Mouse (Mus musculus): ENCODE measurements around the gene Rab33b. TPM values are rescaled to one million over a fixed set of nuclear protein-coding genes. Genes with fewer than 3 reads are reported as not detected.

The Rab33b gene
- polyA plus RNA-seq, 1 experiment from 2014 or later, result 33.6 TPM

DNA sequence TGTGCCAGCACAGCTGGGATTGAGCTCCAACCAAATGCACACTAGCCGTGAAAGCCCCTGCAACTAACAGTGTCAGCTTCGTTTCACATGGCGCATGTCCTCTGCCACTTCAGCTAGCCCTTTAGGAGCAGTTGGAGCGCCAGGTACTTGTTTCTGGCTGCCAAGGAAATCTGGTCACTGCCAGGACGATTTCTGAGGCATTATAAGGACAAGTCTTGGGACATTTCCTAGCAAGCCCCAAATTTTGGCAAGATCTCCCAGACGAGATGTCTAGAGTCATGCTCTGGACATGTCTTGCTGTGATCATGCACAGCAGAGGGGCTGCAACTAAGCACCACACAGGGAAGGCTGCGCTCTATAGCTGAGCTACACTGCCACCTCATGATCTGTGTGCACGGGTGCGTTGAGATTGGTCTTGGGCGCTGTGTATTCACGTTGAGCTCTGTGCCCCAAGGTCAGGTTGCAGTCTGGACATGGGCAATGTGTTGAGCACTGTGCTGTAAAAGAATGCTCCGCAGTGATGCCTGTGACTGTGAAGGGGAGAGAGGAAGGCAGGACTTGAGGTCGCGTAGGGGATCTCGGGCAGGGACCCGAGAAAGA lies 41.6 kb downstream of the Rab33b start:
- WGBS, result 88% methylated on average over 16 of the region's 16 CpGs
- Histone ChIP-seq H3K9me3 (replicated peaks; ENCODE audit: control insufficient read depth, low read length, poor library complexity, severe bottlenecking) (no peaks in the 10 kb centered on the region), H3K9ac (ENCODE audit: low read depth, low read length) (no peak overlapping the region), H3K4me1 (ENCODE audit: control insufficient read depth, insufficient read depth, low read length) (no peaks in the 10 kb centered on the region), H3K36me3 (ENCODE audit: control insufficient read depth, insufficient read depth, low read length) (peaks cover 54% of the 10 kb centered on the region), H3K4me2 (ENCODE audit: low read length) (no peak overlapping the region), H3K27ac (ENCODE audit: low read length) (no peak overlapping the region), H3K4me3 (ENCODE audit: low read depth, low read length) (no peak overlapping the region), H3K27me3 (ENCODE audit: control insufficient read depth, insufficient read depth, low read depth, low read length) (no peaks in the 10 kb centered on the region)
- ATAC-seq, result no peak

DNA sequence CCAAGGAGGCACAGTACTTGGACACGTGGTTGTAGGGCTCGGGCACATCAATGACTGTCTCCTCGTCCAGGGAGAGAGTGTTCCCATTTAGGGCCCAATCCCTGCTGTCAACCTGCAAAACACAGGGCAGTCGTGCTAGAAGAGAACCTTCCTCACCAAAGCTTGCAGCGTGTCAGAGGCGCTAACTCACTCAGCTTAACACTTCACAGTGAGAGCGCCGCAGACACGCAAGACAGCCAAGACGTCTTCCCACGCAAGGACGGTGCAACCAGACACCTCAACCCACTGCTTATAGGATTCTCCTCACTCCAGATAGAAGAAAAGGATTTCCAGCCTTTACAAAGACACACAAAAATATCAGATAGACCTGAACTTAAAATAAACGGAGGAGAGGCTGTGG lies 43.2 kb downstream of the Rab33b start:
- Histone ChIP-seq H3K4me1 (ENCODE audit: control insufficient read depth, insufficient read depth, low read length) (no peaks in the 10 kb centered on the region), H3K9ac (ENCODE audit: low read depth, low read length) (no peak overlapping the region), H3K4me3 (ENCODE audit: low read depth, low read length) (no peak overlapping the region), H3K4me2 (ENCODE audit: low read length) (no peak overlapping the region), H3K27me3 (ENCODE audit: control insufficient read depth, insufficient read depth, low read depth, low read length) (no peaks in the 10 kb centered on the region), H3K9me3 (replicated peaks; ENCODE audit: control insufficient read depth, low read length, poor library complexity, severe bottlenecking) (no peaks in the 10 kb centered on the region), H3K27ac (ENCODE audit: low read length) (no peak overlapping the region), H3K36me3 (ENCODE audit: control insufficient read depth, insufficient read depth, low read length) (peaks cover 62% of the 10 kb centered on the region)
- WGBS, result 91% methylated on average over 13 of the region's 13 CpGs
- ATAC-seq, result no peak

DNA sequence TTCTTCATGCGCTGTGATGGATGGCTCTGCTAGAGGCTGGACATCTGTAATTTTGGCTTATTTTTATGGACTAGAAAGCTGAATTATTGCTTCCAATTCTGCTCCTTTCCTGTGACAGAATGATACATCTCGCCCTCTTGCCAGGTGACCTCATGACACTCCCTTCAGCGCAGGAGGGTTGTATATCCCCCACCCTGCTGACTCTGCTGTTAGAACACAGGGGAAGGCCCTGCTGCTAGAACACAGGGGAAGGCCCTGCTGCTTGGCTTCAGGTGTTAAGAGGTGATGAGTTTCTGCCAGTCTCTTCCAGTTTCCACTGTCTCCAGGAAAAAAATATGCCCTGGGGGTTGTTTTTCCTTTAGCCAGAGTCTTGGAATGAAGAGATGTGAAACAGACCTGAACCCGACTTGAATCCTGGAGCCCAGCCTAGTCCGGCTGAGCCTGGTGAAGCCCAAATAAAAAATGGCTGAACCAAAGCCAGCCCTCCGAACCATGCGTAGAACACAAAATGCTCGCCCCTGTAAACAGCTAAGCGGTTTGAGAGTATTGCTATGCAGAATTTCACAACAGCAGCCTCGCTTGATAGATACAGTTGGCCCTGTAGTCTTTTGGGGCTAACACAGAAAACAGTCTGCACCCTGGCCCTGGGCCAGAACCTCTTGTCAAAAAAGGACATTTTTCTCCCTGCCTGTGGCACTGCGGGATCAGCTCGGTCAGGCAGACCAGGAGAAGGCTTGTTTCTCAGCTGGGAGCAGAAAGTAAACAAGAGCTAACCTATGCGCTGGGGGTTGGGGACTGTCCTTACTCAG lies 48.0 kb downstream of the Rab33b start:
- no peaks in the 10 kb centered on the region for H3K27me3 ChIP-seq (ENCODE audit: control insufficient read depth, insufficient read depth, low read depth, low read length)
- no peak for ATAC-seq
- peak overlapping the region; percentile 63 for H3K27ac ChIP-seq (ENCODE audit: low read length)
- no peaks in the 10 kb centered on the region for H3K4me1 ChIP-seq (ENCODE audit: control insufficient read depth, insufficient read depth, low read length)
- H3K36me3 ChIP-seq (ENCODE audit: control insufficient read depth, insufficient read depth, low read length), result peaks cover 43% of the 10 kb centered on the region
- H3K9ac ChIP-seq (ENCODE audit: low read depth, low read length), result no peak overlapping the region
- H3K9me3 ChIP-seq (replicated peaks; ENCODE audit: control insufficient read depth, low read length, poor library complexity, severe bottlenecking), result no peaks in the 10 kb centered on the region
- H3K4me3 ChIP-seq (ENCODE audit: low read depth, low read length), result no peak overlapping the region
- WGBS, result 76% methylated on average over 13 of the region's 13 CpGs
- H3K4me2 ChIP-seq (ENCODE audit: low read length), result no peak overlapping the region

DNA sequence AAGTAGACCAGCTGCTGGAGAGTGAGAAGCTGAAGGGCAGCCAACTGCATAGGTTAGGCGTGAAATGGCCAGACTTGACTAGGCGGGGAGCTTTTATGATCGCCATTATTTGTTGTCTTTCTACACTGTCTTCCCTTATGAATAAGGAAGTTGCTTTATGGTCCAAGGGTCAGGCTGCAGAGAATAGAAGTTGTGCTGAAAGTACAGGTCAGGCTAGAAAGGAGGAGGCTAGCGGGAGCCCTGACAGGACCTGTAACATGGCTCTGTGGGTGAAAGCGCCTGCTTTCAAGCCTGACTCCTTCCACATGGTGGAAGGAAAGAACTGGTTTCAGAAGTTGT lies 48.5 kb downstream of the Rab33b start:
- no peaks in the 10 kb centered on the region for H3K9me3 ChIP-seq (replicated peaks; ENCODE audit: control insufficient read depth, low read length, poor library complexity, severe bottlenecking)
- H3K4me3 ChIP-seq (ENCODE audit: low read depth, low read length), result no peak overlapping the region
- no peak overlapping the region for H3K9ac ChIP-seq (ENCODE audit: low read depth, low read length)
- no peak for ATAC-seq
- no peak overlapping the region for H3K4me2 ChIP-seq (ENCODE audit: low read length)
- H3K36me3 ChIP-seq (ENCODE audit: control insufficient read depth, insufficient read depth, low read length), result peaks cover 40% of the 10 kb centered on the region
- H3K4me1 ChIP-seq (ENCODE audit: control insufficient read depth, insufficient read depth, low read length), result no peaks in the 10 kb centered on the region
- 76% methylated on average over 5 of the region's 5 CpGs for WGBS
- H3K27me3 ChIP-seq (ENCODE audit: control insufficient read depth, insufficient read depth, low read depth, low read length), result no peaks in the 10 kb centered on the region
- peak overlapping the region; percentile 63 for H3K27ac ChIP-seq (ENCODE audit: low read length)

DNA sequence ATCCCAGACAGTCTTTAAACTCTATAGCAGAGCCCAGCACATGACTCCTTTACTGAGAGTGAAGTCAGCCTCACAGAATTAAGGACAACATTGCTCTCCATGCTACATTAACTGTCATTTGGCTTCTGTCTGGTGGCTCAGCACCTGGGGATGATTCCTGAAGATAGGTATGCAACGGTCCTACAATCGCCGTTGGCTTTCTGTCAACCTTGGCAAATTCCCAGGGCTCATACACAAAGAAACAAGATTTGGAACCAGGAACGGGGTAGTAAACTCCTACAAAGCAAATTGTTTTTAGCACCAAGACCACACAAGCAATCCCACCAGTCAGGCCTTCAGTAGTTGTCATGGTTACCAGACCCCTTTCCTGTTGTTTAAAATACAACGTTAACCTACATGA lies 49.9 kb downstream of the Rab33b start:
- Histone ChIP-seq H3K9ac (ENCODE audit: low read depth, low read length) (no peak overlapping the region), H3K4me1 (ENCODE audit: control insufficient read depth, insufficient read depth, low read length) (no peaks in the 10 kb centered on the region), H3K4me3 (ENCODE audit: low read depth, low read length) (no peak overlapping the region), H3K36me3 (ENCODE audit: control insufficient read depth, insufficient read depth, low read length) (peaks cover 40% of the 10 kb centered on the region), H3K4me2 (ENCODE audit: low read length) (no peak overlapping the region), H3K27ac (ENCODE audit: low read length) (no peak overlapping the region), H3K9me3 (replicated peaks; ENCODE audit: control insufficient read depth, low read length, poor library complexity, severe bottlenecking) (no peaks in the 10 kb centered on the region), H3K27me3 (ENCODE audit: control insufficient read depth, insufficient read depth, low read depth, low read length) (no peaks in the 10 kb centered on the region)
- WGBS, result 84% methylated on average over 5 of the region's 5 CpGs
- ATAC-seq, result no peak

DNA sequence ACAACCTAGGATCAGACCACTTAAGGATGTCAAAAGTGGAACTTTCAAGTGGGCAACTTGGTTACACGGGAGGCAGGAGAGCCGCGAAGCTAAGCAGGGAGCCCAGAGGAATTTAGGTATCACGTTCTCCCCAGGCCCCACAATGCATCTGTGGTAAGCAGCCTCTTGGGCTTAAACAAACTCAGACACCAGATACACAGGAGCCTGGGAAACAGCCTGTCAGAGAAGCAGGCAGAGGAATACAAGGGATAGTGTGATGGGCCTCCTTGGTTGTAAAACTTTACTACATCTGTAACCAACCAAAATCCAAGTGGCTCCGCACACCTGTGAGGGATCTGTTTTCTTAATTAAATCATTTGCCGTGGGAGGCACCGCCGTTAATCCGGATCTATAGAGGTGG lies 50.3 kb downstream of the Rab33b start:
- ATAC-seq, result no peak
- Histone ChIP-seq H3K4me3 (ENCODE audit: low read depth, low read length) (no peak overlapping the region), H3K9me3 (replicated peaks; ENCODE audit: control insufficient read depth, low read length, poor library complexity, severe bottlenecking) (no peaks in the 10 kb centered on the region), H3K9ac (ENCODE audit: low read depth, low read length) (no peak overlapping the region), H3K27ac (ENCODE audit: low read length) (no peak overlapping the region), H3K27me3 (ENCODE audit: control insufficient read depth, insufficient read depth, low read depth, low read length) (no peaks in the 10 kb centered on the region), H3K4me2 (ENCODE audit: low read length) (no peak overlapping the region), H3K36me3 (ENCODE audit: control insufficient read depth, insufficient read depth, low read length) (peaks cover 36% of the 10 kb centered on the region), H3K4me1 (ENCODE audit: control insufficient read depth, insufficient read depth, low read length) (no peaks in the 10 kb centered on the region)
- WGBS, result 89% methylated on average over 9 of the region's 9 CpGs

DNA sequence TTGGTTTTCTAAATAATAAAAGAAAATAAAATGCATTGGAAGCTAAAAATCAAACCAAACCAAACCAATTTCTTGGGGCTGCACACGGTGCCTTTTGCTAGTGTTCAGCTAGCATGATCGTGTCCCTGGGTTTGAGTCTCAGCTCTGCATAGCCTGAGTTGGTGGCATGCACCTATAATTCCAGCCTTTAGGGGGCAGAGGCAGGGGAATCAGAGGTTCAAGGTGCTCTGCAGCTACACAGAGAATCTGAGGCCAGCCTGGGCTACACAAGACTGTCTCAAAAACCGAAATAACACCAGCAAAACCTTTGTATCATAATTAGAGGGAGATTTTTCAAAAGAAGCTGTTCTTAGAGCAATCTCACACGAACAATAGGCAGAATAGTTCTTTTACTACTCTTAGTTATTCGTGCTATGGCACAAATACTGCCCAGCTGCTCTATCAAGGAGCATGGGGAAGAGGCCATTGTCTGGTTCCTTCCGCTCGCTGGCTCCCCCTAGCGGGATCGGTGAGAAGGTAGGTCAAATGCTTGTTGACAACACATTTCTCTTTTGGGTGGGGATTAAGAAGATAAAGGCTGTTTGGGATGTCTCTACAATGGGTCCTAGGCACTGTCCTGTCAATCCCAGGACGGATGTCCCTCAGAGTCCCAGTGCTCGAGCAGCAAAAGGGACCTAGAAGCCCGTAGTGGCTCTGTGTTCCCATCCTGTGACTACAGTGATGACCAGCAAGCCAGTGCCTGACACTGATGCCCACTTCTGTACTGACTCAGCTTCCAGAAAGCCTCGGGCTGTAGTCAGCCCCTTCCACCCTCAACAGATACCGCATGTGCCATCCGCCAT lies 56.1 kb downstream of the Rab33b start:
- peaks cover 26% of the 10 kb centered on the region for H3K36me3 ChIP-seq (ENCODE audit: control insufficient read depth, insufficient read depth, low read length)
- H3K27ac ChIP-seq (ENCODE audit: low read length), result no peak overlapping the region
- no peaks in the 10 kb centered on the region for H3K4me1 ChIP-seq (ENCODE audit: control insufficient read depth, insufficient read depth, low read length)
- no peak for ATAC-seq
- H3K9me3 ChIP-seq (replicated peaks; ENCODE audit: control insufficient read depth, low read length, poor library complexity, severe bottlenecking), result no peaks in the 10 kb centered on the region
- no peak overlapping the region for H3K4me2 ChIP-seq (ENCODE audit: low read length)
- H3K27me3 ChIP-seq (ENCODE audit: control insufficient read depth, insufficient read depth, low read depth, low read length), result no peaks in the 10 kb centered on the region
- H3K4me3 ChIP-seq (ENCODE audit: low read depth, low read length), result no peak overlapping the region
- WGBS, result 56% methylated on average over 15 of the region's 15 CpGs
- no peak overlapping the region for H3K9ac ChIP-seq (ENCODE audit: low read depth, low read length)

DNA sequence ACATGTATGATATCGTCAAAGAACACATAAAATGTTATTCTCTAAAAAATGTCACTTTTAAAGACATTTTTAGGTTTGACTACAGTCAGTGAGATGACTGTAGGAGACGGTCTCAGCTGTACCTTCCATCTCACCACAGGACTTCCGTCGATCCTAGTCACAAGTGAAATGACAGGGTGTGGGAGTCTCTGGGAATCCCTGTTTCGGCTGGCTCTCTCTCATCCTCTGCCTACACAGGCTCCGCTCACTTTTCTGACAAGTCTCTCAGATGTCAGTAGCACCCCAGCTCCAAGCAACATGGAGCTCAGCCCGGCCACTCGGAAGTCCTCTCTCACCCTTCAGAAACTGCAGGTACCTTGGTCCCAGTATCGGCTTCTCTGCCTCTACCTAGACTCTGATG lies 56.9 kb downstream of the Rab33b start:
- Histone ChIP-seq H3K36me3 (ENCODE audit: control insufficient read depth, insufficient read depth, low read length) (peaks cover 23% of the 10 kb centered on the region), H3K27ac (ENCODE audit: low read length) (no peak overlapping the region), H3K4me3 (ENCODE audit: low read depth, low read length) (no peak overlapping the region), H3K4me1 (ENCODE audit: control insufficient read depth, insufficient read depth, low read length) (no peaks in the 10 kb centered on the region), H3K27me3 (ENCODE audit: control insufficient read depth, insufficient read depth, low read depth, low read length) (no peaks in the 10 kb centered on the region), H3K4me2 (ENCODE audit: low read length) (no peak overlapping the region), H3K9me3 (replicated peaks; ENCODE audit: control insufficient read depth, low read length, poor library complexity, severe bottlenecking) (no peaks in the 10 kb centered on the region), H3K9ac (ENCODE audit: low read depth, low read length) (no peak overlapping the region)
- no peak for ATAC-seq
- WGBS, result 95% methylated on average over 9 of the region's 9 CpGs
